Comparison of ENCODE assay signal across 8 mouse cellular contexts in the genomic region with DNA sequence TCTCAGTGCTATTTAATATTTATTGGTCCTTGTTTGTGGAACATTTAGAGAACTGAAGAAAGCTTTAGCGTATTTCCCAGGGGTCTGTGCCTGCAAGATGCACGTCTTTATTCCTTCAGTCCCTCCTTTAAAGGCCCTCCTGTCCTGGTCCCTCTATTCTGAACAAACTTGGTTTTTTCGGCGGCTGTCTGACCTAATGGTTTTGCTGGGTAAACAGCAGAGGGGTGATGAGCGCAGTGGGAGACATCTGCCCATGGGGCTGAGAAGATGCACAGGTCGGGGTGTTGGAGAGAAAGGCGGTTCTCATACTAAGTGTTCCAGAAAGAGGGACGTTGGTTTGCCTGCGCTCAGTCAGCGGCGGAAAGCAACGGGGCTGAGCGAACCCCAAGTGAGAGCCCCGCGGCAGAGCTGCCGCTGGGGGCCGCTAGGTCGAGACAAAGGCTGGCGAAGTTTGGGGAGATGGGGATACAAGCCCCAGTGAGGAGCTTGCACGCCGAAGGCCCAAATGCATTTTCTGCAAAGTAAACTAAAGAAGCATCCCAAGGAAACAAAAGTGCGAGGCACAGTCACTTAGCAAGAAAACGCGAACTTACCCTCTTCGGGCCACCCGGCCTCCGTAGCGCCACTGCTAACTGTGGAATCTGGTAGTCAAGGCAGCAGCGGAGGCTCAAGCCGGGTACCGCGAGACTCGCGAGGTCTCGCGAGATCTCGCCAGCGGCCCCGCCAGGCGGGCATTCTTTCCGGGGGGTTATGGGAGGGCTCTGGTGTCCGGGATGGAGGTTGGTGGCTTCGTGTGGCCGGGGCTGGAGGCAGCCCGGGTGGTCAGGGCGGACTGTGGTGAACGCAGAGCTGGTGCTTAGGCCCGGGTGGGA. TPM values are rescaled to one million over a fixed set of nuclear protein-coding genes. Genes with fewer than 3 reads are reported as not detected.
DNase-seq lines count a peak whose midpoint lies in the region; ATAC-seq and TF ChIP-seq lines count a peak whose summit lies in the region.

A gene (minus strand): TSS at position 645 of the 872 bp plus-strand sequence.
A gene (plus strand): TSS at position 734 of the 872 bp plus-strand sequence.

- DNase-seq in c-Kit-positive CD71-positive TER-119-positive erythroid progenitor cells, embryonic 14.5 days (ENCODE audit: low spot score), result peak; percentile 93
- peak; percentile 92 for DNase-seq in heart, postnatal 0 days (ENCODE audit: low spot score)
- DNase-seq in kidney, postnatal 4 days, result peak; percentile 95 to 97

- H3K9me3 ChIP-seq in E14TG2a.4 (ENCODE audit: low read length), result no peaks in the 10 kb centered on the region
- H3K9me3 ChIP-seq in forebrain, embryonic 12.5 days, result no peaks in the 10 kb centered on the region
- no peaks in the 10 kb centered on the region for H3K9me3 ChIP-seq in heart, postnatal 0 days (replicated peaks; ENCODE audit: control insufficient read depth, low read length)
- H3K9me3 ChIP-seq in liver, embryonic 16.5 days (replicated peaks; ENCODE audit: control insufficient read depth, low read length), result no peaks in the 10 kb centered on the region
- H3K9me3 ChIP-seq in neural tube, embryonic 13.5 days, result no peaks in the 10 kb centered on the region

- no peaks in the 10 kb centered on the region for H3K27me3 ChIP-seq in E14TG2a.4 (ENCODE audit: insufficient read depth, low read length)
- H3K27me3 ChIP-seq in forebrain, embryonic 12.5 days, result no peaks in the 10 kb centered on the region
- no peaks in the 10 kb centered on the region for H3K27me3 ChIP-seq in heart, postnatal 0 days (ENCODE audit: control insufficient read depth, insufficient read depth, low read length)
- no peaks in the 10 kb centered on the region for H3K27me3 ChIP-seq in liver, embryonic 16.5 days (ENCODE audit: control insufficient read depth, insufficient read depth, low read depth, low read length)
- H3K27me3 ChIP-seq in neural tube, embryonic 13.5 days, result no peaks in the 10 kb centered on the region
- no peaks in the 10 kb centered on the region for H3K27me3 ChIP-seq in testis, adult 2 months (ENCODE audit: control insufficient read depth, insufficient read depth, low read length)

- under 1% methylated on average over 48 of the region's 48 CpGs for WGBS in forebrain, embryonic 12.5 days
- WGBS in heart, postnatal 0 days, result under 1% methylated on average over 48 of the region's 48 CpGs
- under 1% methylated on average over 48 of the region's 48 CpGs for WGBS in liver, embryonic 16.5 days (ENCODE audit: insufficient replicate concordance)
- WGBS in neural tube, embryonic 13.5 days, result under 1% methylated on average over 46 of the region's 48 CpGs

- peaks cover 18% of the 10 kb centered on the region for H3K4me1 ChIP-seq in E14TG2a.4 (replicated peaks; ENCODE audit: low read depth, low read length)
- H3K4me1 ChIP-seq in forebrain, embryonic 12.5 days, result peaks cover 20% of the 10 kb centered on the region
- H3K4me1 ChIP-seq in heart, postnatal 0 days (ENCODE audit: control insufficient read depth, insufficient read depth), result peaks cover 10% of the 10 kb centered on the region; the same call in 1 of the 2 replicates
- H3K4me1 ChIP-seq in liver, embryonic 16.5 days (ENCODE audit: control insufficient read depth, low read depth, low read length), result peaks cover 21% of the 10 kb centered on the region
- peaks cover 33% of the 10 kb centered on the region for H3K4me1 ChIP-seq in neural tube, embryonic 13.5 days (replicated peaks)
- H3K4me1 ChIP-seq in testis, adult 2 months (ENCODE audit: control insufficient read depth, insufficient read depth, low read length), result no peaks in the 10 kb centered on the region

- TF ChIP-seq EP300 in heart, postnatal 0 days (IDR thresholded peaks at IDR 0.05; ENCODE audit: low read depth), result peak; percentile 98

- H3K4me3 ChIP-seq in E14TG2a.4 (replicated peaks; ENCODE audit: low read length), result peak within 1 kb of the TSS; percentile 91
- H3K4me3 ChIP-seq in forebrain, embryonic 12.5 days (replicated peaks), result peak within 1 kb of the TSS; percentile 98
- H3K4me3 ChIP-seq in heart, postnatal 0 days (ENCODE audit: low read depth, low read length), result peak within 1 kb of the TSS; percentile 83
- peak within 1 kb of the TSS; percentile 100 for H3K4me3 ChIP-seq in liver, embryonic 16.5 days (ENCODE audit: low read depth, low read length)
- peak within 1 kb of the TSS; percentile 98 for H3K4me3 ChIP-seq in neural tube, embryonic 13.5 days
- H3K4me3 ChIP-seq in testis, adult 2 months (ENCODE audit: control insufficient read depth, low read depth, low read length), result peak within 1 kb of the TSS; percentile 95

- H3K4me2 ChIP-seq in forebrain, embryonic 12.5 days, result peak within 1 kb of the TSS; percentile 64
- H3K4me2 ChIP-seq in heart, postnatal 0 days (ENCODE audit: low read depth, low read length), result peak within 1 kb of the TSS; percentile 88
- peak within 1 kb of the TSS; percentile 83 for H3K4me2 ChIP-seq in liver, embryonic 16.5 days (ENCODE audit: low read depth, low read length)
- H3K4me2 ChIP-seq in neural tube, embryonic 13.5 days, result peak within 1 kb of the TSS; percentile 71

- peak; percentile 84 for TF ChIP-seq POLR2A in testis, adult 2 months (IDR thresholded peaks at IDR 0.05; ENCODE audit: control insufficient read depth, low read depth, low read length)

- peak within 1 kb of the TSS; percentile 94 for H3K27ac ChIP-seq in forebrain, embryonic 12.5 days
- peak within 1 kb of the TSS; percentile 92 for H3K27ac ChIP-seq in heart, postnatal 0 days (ENCODE audit: low read depth)
- H3K27ac ChIP-seq in liver, embryonic 16.5 days (ENCODE audit: low read length), result peak within 1 kb of the TSS; percentile 88
- peak within 1 kb of the TSS; percentile 96 for H3K27ac ChIP-seq in neural tube, embryonic 13.5 days (replicated peaks)
- peak within 1 kb of the TSS; percentile 95 for H3K27ac ChIP-seq in testis, adult 2 months (ENCODE audit: control insufficient read depth, insufficient read depth, low read depth, low read length)

- peak within 1 kb of the TSS; percentile 97 for H3K9ac ChIP-seq in forebrain, embryonic 12.5 days
- H3K9ac ChIP-seq in heart, postnatal 0 days (replicated peaks; ENCODE audit: low read depth, low read length), result peak within 1 kb of the TSS; percentile 88
- peak within 1 kb of the TSS; percentile 97 for H3K9ac ChIP-seq in liver, embryonic 16.5 days (ENCODE audit: low read depth, low read length)
- peak within 1 kb of the TSS; percentile 97 for H3K9ac ChIP-seq in neural tube, embryonic 13.5 days

- no peak for TF ChIP-seq CTCF in E14TG2a.4 (conservative IDR thresholded peaks at IDR 0.05; ENCODE audit: low read length)
- TF ChIP-seq CTCF in heart, postnatal 0 days (IDR thresholded peaks at IDR 0.05; ENCODE audit: low read depth), result peak; percentile 42
- TF ChIP-seq CTCF in testis, adult 2 months (IDR thresholded peaks at IDR 0.05; ENCODE audit: control insufficient read depth, insufficient read depth, insufficient replicate concordance, low read depth, low read length), result no peak

- peak; percentile 95 for ATAC-seq in forebrain, embryonic 12.5 days (ENCODE audit: low FRiP score)
- peak; percentile 97 for ATAC-seq in heart, postnatal 0 days (ENCODE audit: insufficient read depth, low read depth)
- peak; percentile 93 for ATAC-seq in liver, embryonic 16.5 days (ENCODE audit: low read depth)
- ATAC-seq in neural tube, embryonic 13.5 days (ENCODE audit: low read depth), result peak; percentile 97

- H3K36me3 ChIP-seq in E14TG2a.4 (ENCODE audit: insufficient read depth, low read length), result peaks cover 25% of the 10 kb centered on the region
- H3K36me3 ChIP-seq in forebrain, embryonic 12.5 days (replicated peaks), result peaks cover 17% of the 10 kb centered on the region
- H3K36me3 ChIP-seq in heart, postnatal 0 days (replicated peaks; ENCODE audit: control insufficient read depth, insufficient read depth, low read length), result peaks cover 8% of the 10 kb centered on the region; the same call in 1 of the 2 replicates
- peaks cover 9% of the 10 kb centered on the region for H3K36me3 ChIP-seq in liver, embryonic 16.5 days (ENCODE audit: control insufficient read depth, insufficient read depth)
- peaks cover 19% of the 10 kb centered on the region for H3K36me3 ChIP-seq in neural tube, embryonic 13.5 days
- H3K36me3 ChIP-seq in testis, adult 2 months (ENCODE audit: control insufficient read depth, insufficient read depth, low read length), result no peaks in the 10 kb centered on the region

RNA-seq across cellular contexts. Expression of the first gene that starts in this region (rescaled TPM):
- polyA plus RNA-seq in forebrain, embryonic 12.5 days (2016; fragmentation: Nextera tagmentation; extraction: Ambion mirVana), result 39.4 and 41.0 TPM in 2 replicates
- total RNA-seq in heart, postnatal 0 days (2014; rRNA removed; ENCODE audit: low replicate concordance), result 2.9 and 5.2 TPM in 2 replicates
- 4.7 and 5.6 TPM in 2 replicates for polyA plus RNA-seq in heart, postnatal 0 days (2015; fragmentation: Nextera tagmentation; extraction: Ambion mirVana)
- 6.0 and 6.6 TPM in 2 replicates for polyA plus RNA-seq in liver, embryonic 16.5 days (2015; fragmentation: Nextera tagmentation; extraction: Ambion mirVana)
- 23.0 and 24.9 TPM in 2 replicates for polyA plus RNA-seq in neural tube, embryonic 13.5 days (2015; fragmentation: Nextera tagmentation; extraction: Ambion mirVana)
- polyA plus RNA-seq in testis, adult 2 months (2012; rRNA removed), result 1.4 TPM in 2 replicates

RNA-seq across cellular contexts. Expression of the second gene that starts in this region (rescaled TPM):
- 37.4 and 42.4 TPM in 2 replicates for polyA plus RNA-seq in forebrain, embryonic 12.5 days (2016; fragmentation: Nextera tagmentation; extraction: Ambion mirVana)
- 17.9 and 18.6 TPM in 2 replicates for total RNA-seq in heart, postnatal 0 days (2014; rRNA removed; ENCODE audit: low replicate concordance)
- 32.2 and 32.6 TPM in 2 replicates for polyA plus RNA-seq in heart, postnatal 0 days (2015; fragmentation: Nextera tagmentation; extraction: Ambion mirVana)
- polyA plus RNA-seq in liver, embryonic 16.5 days (2015; fragmentation: Nextera tagmentation; extraction: Ambion mirVana), result 17.9 and 19.1 TPM in 2 replicates
- polyA plus RNA-seq in neural tube, embryonic 13.5 days (2015; fragmentation: Nextera tagmentation; extraction: Ambion mirVana), result 38.5 and 43.4 TPM in 2 replicates
- 18.2 and 18.9 TPM in 2 replicates for polyA plus RNA-seq in testis, adult 2 months (2012; rRNA removed)

Comparison
In these comparisons a context has a peak if more than half of its experiments do, and no peak if none do; other contexts are left out.
1. Peak in every context shown above with its lines: DNase-seq, ATAC-seq, H3K4me3 ChIP-seq and H3K27ac ChIP-seq.